Mouse (Mus musculus) frontal cortex, postnatal 25 days (tissue): ENCODE measurements around the gene Wdr24.

ENCODE experiments used
- DNase-seq, 2 experiments: peaks; one replicate each; pipeline ENCODE4 v3.0.0; 2022; ENCODE audit warnings: low spot score in 2 of 2

Gene Wdr24

DNA sequence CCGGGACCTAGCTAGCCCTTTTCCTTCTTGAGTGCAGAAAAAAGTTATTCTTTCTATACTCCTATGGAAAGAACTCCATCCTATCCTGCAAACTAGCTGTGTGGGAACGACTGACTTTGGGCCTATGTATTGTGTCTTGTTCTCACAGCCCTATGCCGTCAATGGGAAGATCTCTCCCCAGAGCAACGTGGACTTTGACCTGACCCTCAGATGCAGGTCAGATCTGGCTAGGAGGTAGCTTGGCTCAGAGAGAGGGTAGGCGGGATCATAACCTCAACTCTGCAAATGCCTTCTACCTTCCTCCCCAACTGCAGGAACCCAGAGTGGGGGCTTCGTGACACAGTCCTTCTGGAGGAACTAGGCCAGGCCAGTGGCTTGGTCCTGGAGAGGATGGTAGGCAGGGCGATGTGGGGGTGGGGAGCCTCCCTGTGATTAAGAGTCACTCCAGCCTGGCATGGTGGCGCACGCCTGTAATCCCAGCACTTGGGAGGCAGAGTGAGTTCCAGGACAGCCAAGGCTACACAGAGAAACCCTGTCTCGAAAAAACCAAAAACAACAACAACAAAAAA, 53.0 kb downstream of the Wdr24 start:
- no peak for DNase-seq

DNA sequence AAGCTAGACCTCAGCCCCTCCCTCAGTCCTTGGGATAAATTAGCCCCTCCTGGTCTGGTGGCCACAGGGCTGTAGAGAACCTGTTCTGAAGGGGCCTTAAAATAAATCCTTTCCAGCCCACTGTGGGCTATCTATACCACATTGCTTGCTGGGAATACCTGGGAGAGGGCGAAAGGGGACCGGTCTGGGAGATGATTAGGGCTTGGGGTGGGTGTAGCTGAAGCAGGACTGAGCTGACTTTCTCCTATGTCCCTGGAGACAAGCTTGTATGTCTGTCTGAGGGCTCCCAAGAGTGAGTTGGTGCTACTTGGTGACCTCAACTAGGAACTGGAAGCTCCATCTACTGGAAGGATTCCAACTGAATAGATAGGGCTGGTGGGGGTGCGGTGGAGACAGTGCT, 53.6 kb downstream of the Wdr24 start:
- no peak for DNase-seq

DNA sequence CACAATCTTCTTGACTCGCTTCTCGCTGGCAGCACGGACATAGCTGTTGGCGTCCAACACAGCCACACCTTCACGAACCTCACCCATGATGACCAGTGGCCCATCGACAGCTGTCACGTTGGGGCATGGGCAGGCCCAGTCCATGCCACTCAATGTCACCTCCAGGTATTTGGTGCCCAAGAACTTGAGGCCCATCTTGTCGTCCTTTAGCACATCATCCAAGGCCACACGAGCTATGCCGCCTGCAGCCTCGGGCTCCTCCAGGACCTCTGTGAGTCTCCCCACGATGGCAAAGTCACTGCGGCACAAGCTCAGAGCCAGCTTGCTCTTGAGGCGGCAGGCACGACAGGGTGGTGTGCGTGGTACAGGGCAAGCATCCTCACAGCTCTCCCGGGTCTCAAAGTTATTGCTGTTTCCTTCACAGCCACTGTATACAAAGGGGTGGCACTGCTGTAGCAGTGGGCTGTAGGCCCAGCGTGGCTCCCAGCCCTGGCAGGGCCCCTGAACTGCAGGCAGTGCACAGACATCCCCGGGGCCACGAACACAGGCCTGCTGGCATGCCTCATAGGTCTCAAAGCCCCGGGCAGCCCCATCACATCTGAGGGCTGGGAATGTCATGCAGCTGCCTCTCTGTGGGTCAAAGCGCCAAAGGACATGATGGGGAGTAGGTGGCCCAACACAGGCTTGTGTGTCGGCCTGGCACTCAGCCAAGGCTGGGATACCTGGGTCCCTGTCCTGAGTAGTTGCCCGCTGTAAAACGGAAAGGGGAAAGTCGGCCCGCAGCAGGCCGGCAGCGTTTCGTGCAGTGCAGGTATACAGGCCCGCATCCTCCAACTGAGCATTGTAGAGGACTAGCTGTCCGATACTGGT, 54.5 kb downstream of the Wdr24 start:
- no peak for DNase-seq
